In genomic region chr6:93699436-93699835, GRCm38 (mm10) we compare ENCODE assay signal across 14 mouse cellular contexts.
A peak's percentile ranks its signal among the peaks of the same experiment; 100 is the strongest.
DNase-seq lines count a peak whose midpoint lies in the region; ATAC-seq and TF ChIP-seq lines count a peak whose summit lies in the region.
"Had no signal": no experiment of that assay in that cellular context is flagged by ENCODE, and none has a peak within 500 bp of the region (broad histone marks: within the 10 kb centered on the region; RNA-seq: fewer than 3 reads in every experiment).

No protein-coding gene starts in this region.

- DNase-seq in forebrain, embryonic 11.5 days (ENCODE audit: low spot score) = no peak
- peak; percentile 35 for DNase-seq in lung, postnatal 0 days (ENCODE audit: low spot score)
- DNase-seq in lung, postnatal 10 days = no peak
- peak; percentile 47 for DNase-seq in layer of hippocampus, adult 11-12 months (ENCODE audit: low spot score)
- DNase-seq in right cerebral cortex, postnatal 25 days = peak; percentile 34
- DNase-seq in urinary bladder, adult 18-20 months (ENCODE audit: low spot score in 2 of 2) = no peak
- DNase-seq in urinary bladder, adult 2 months (ENCODE audit: low spot score) = no peak
- DNase-seq: cerebellum, adult 18-20 months; liver, postnatal 0 days; midbrain, embryonic 14.5 days had no signal

- no peak overlapping the region for H3K4me2 ChIP-seq in forebrain, embryonic 15.5 days (replicated peaks)
- no peak overlapping the region for H3K4me2 ChIP-seq in forebrain, embryonic 11.5 days (ENCODE audit: low read depth, low read length, severe bottlenecking)
- H3K4me2 ChIP-seq in lung, postnatal 0 days (replicated peaks; ENCODE audit: low read depth, low read length) = no peak overlapping the region
- H3K4me2 ChIP-seq: hindbrain, embryonic 15.5 days; neural tube, embryonic 13.5 days had no signal

- peak; percentile 29; the same call in 1 of the 2 replicates for ATAC-seq in forebrain, embryonic 15.5 days (replicated peaks)
- no peak for ATAC-seq in forebrain, embryonic 11.5 days (replicated peaks; ENCODE audit: low FRiP score)
- peak; percentile 14; the same call in 1 of the 2 replicates for ATAC-seq in lung, postnatal 0 days
- ATAC-seq: liver, postnatal 0 days had no signal

- no peak for TF ChIP-seq CTCF in lung, postnatal 0 days (IDR thresholded peaks at IDR 0.05)

- no peaks in the 10 kb centered on the region for H3K9me3 ChIP-seq in forebrain, embryonic 15.5 days
- no peaks in the 10 kb centered on the region for H3K9me3 ChIP-seq in forebrain, embryonic 11.5 days (ENCODE audit: control insufficient read depth, low read length)
- H3K9me3 ChIP-seq in lung, postnatal 0 days (ENCODE audit: low read length) = no peaks in the 10 kb centered on the region
- H3K9me3 ChIP-seq: hindbrain, embryonic 15.5 days; neural tube, embryonic 13.5 days had no signal

- H3K27ac ChIP-seq in forebrain, embryonic 15.5 days (replicated peaks) = peak overlapping the region; percentile 41; the same call in 1 of the 2 replicates
- H3K27ac ChIP-seq in forebrain, embryonic 11.5 days (ENCODE audit: low read depth, low read length) = no peak overlapping the region
- H3K27ac ChIP-seq in lung, postnatal 0 days (ENCODE audit: low read length) = no peak overlapping the region
- H3K27ac ChIP-seq: hindbrain, embryonic 15.5 days; neural tube, embryonic 13.5 days; stomach, postnatal 0 days had no signal

- H3K36me3 ChIP-seq in forebrain, embryonic 15.5 days = peaks cover 21% of the 10 kb centered on the region
- H3K36me3 ChIP-seq in forebrain, embryonic 11.5 days (ENCODE audit: control insufficient read depth, insufficient read depth, low read length) = peaks cover 6% of the 10 kb centered on the region; the same call in 1 of the 2 replicates
- H3K36me3 ChIP-seq in lung, postnatal 0 days (ENCODE audit: insufficient read depth, low read length) = 0 out of 2 replicates have a peak, but pooled peaks cover 9% of the 10 kb centered on the region

- WGBS in forebrain, embryonic 15.5 days = 66% methylated on average over 13 of the region's 13 CpGs
- 87% methylated on average over 13 of the region's 13 CpGs for WGBS in forebrain, embryonic 11.5 days
- WGBS in lung, postnatal 0 days = 59% methylated on average over 13 of the region's 13 CpGs

- TF ChIP-seq EP300 in lung, postnatal 0 days (IDR thresholded peaks at IDR 0.05) = no peak

- no peak overlapping the region for H3K4me3 ChIP-seq in forebrain, embryonic 15.5 days
- no peak overlapping the region for H3K4me3 ChIP-seq in forebrain, embryonic 11.5 days (ENCODE audit: low read depth, low read length)
- no peak overlapping the region for H3K4me3 ChIP-seq in lung, postnatal 0 days (ENCODE audit: low read depth, low read length)
- H3K4me3 ChIP-seq: hindbrain, embryonic 15.5 days; neural tube, embryonic 13.5 days had no signal

- no peaks in the 10 kb centered on the region for H3K27me3 ChIP-seq in forebrain, embryonic 15.5 days
- no peaks in the 10 kb centered on the region for H3K27me3 ChIP-seq in forebrain, embryonic 11.5 days (ENCODE audit: control insufficient read depth, insufficient read depth, low read length)
- no peaks in the 10 kb centered on the region for H3K27me3 ChIP-seq in lung, postnatal 0 days (replicated peaks; ENCODE audit: insufficient read depth, low read length)
- H3K27me3 ChIP-seq: hindbrain, embryonic 15.5 days; neural tube, embryonic 13.5 days had no signal

- H3K9ac ChIP-seq in forebrain, embryonic 15.5 days (replicated peaks) = no peak overlapping the region
- H3K9ac ChIP-seq in forebrain, embryonic 11.5 days (ENCODE audit: low read length) = no peak overlapping the region
- no peak overlapping the region for H3K9ac ChIP-seq in lung, postnatal 0 days (replicated peaks; ENCODE audit: low read depth)
- H3K9ac ChIP-seq: hindbrain, embryonic 15.5 days; liver, postnatal 0 days; neural tube, embryonic 13.5 days had no signal

- H3K4me1 ChIP-seq in forebrain, embryonic 15.5 days = peaks cover 19% of the 10 kb centered on the region
- H3K4me1 ChIP-seq in forebrain, embryonic 11.5 days (replicated peaks; ENCODE audit: control insufficient read depth, insufficient read depth, low read length) = no peaks in the 10 kb centered on the region
- H3K4me1 ChIP-seq in lung, postnatal 0 days (ENCODE audit: insufficient read depth, low read depth, low read length) = no peaks in the 10 kb centered on the region
- H3K4me1 ChIP-seq: hindbrain, embryonic 15.5 days had no signal

Comparison
In these comparisons a context has a peak if more than half of its experiments do, and no peak if none do; other contexts are left out.
1. DNase-seq: peak in lung, postnatal 0 days (single experiment), layer of hippocampus, adult 11-12 months (single experiment) and right cerebral cortex, postnatal 25 days (single experiment); none in forebrain, embryonic 11.5 days (single experiment), lung, postnatal 10 days (single experiment), urinary bladder, adult 18-20 months (0 of 2) and urinary bladder, adult 2 months (single experiment).